Mouse (Mus musculus): ENCODE results near the gene Gramd4. TPM values are rescaled to one million over a fixed set of nuclear protein-coding genes. Genes with fewer than 3 reads are reported as not detected.

The Gramd4 gene
- polyA plus RNA-seq, 1 experiment from 2014 or later, result 15.1 TPM

DNA sequence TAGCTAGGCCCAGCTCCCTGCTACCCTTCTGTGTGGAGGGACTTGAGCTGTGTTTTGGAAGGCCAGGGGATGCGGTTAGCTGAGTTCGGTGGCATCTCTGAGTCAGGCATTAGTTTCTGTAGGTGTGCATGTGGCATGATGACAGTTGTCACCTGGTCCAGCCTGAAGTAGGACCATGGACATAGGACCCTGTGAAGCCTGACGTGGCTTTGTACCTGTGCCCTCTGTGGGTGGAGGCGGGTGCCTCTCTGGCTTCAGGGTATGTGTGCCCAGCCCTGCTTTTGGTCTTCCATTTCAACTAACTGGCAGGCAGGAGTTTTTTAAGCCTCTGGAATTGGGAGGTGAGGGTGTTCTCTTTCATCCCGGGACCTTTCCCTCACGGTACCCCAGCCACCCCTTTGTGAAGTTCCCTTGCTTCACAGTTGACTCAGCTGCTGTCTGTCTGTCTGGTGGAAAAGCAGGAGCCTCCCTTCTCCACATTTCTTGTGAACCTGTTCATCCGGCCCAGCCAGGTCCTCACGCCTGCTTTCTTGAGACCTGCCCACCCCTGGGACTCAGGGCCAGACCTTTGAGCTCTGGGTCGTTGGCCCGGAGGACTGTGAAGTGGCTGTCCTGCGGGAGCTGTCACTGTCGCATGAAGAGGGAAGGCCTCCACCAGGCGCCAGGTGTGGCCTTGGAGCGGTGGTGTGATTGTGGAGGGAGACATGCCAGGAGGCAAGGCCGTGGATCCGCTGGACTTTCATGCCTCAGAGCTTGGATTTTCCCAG, 16.9 kb downstream of the Gramd4 start:
- Histone ChIP-seq H3K4me3 (no peak overlapping the region), H3K27me3 (replicated peaks) (no peaks in the 10 kb centered on the region), H3K9me3 (replicated peaks) (no peaks in the 10 kb centered on the region), H3K9ac (no peak overlapping the region), H3K4me2 (no peak overlapping the region), H3K36me3 (peaks cover 15% of the 10 kb centered on the region), H3K4me1 (peaks cover 65% of the 10 kb centered on the region), H3K27ac (no peak overlapping the region)
- no peak for ATAC-seq
- WGBS (ENCODE audit: insufficient replicate concordance), result 85% methylated on average over 16 of the region's 16 CpGs

DNA sequence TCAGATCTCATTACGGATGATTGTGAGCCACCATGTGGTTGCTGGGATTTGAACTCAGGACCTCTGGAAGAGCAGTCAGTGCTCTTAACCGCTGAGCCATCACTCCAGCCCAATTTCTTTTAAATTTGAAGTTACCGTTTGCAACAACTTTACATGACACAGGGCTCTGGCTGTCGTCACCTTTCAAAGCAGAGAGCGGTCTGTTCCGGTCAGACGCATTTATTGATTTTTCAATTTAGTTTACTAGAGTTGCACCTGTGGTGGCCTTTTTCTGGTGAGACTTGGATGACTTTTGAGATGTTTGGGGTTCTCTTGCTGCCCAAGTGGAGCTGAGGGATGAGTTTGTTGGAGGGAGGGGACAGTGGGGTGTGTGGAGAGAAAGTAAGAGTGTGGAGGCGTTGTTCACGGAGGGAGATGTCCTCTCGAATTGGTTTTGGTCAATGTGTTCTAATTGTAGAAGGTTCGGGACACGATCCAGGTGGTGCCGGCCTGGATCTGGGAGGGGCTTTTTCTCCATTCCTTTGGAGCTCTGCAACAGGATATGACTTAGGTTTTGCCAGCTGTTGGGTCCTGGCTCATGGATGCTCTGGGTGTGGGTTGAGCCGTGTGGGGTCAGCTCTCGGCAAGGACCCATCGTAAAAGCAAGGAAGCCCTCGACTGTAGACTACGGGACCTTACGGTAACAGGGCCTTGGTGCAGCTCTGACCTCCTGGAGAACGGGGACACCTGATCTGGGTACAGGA, 18.0 kb downstream of the Gramd4 start:
- Histone ChIP-seq H3K4me1 (peaks cover 62% of the 10 kb centered on the region), H3K36me3 (peaks cover 17% of the 10 kb centered on the region), H3K4me3 (no peak overlapping the region), H3K9ac (no peak overlapping the region), H3K4me2 (no peak overlapping the region), H3K27ac (no peak overlapping the region), H3K27me3 (replicated peaks) (no peaks in the 10 kb centered on the region), H3K9me3 (replicated peaks) (no peaks in the 10 kb centered on the region)
- WGBS (ENCODE audit: insufficient replicate concordance), result 87% methylated on average over 20 of the region's 20 CpGs
- no peak for ATAC-seq

DNA sequence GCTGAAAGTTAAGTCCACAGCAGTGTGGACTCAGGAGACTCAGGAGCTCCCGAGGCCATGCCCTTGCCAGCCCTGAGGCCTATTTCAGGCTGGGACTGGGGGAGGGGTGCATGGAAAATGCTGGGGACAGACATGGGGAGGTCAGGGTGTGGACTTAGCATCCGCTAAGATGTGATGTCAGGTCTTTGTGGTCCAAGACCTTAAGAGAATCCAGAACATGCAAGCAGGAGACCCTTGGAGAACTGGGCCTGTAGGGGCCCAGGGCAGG, 18.5 kb downstream of the Gramd4 start:
- Histone ChIP-seq H3K27ac (no peak overlapping the region), H3K9me3 (replicated peaks) (no peaks in the 10 kb centered on the region), H3K27me3 (replicated peaks) (no peaks in the 10 kb centered on the region), H3K4me2 (no peak overlapping the region), H3K4me3 (no peak overlapping the region), H3K36me3 (peaks cover 17% of the 10 kb centered on the region), H3K9ac (no peak overlapping the region), H3K4me1 (peaks cover 60% of the 10 kb centered on the region)
- WGBS (ENCODE audit: insufficient replicate concordance), result 77% methylated on average over 2 of the region's 2 CpGs
- ATAC-seq, result no peak

DNA sequence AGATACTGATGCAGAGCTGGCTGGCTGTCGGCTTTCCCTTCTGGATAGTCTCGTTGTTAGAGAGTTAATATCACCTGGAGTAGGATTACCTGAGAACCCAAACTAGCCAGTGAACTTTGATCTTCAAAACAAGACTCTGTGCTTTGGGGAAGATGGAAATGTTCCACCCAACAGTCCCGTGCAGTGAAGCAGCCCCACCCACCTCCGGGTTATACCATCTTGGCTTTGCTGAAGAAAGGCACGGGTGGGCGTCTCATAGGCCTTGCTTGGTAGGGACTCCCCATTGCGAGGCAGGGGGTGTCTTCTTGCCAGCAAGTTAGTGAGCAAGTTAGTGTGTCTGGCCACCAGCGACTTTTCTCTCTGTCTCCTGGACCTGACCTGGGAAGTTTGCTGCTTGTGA, 18.9 kb downstream of the Gramd4 start:
- Histone ChIP-seq H3K27me3 (replicated peaks) (no peaks in the 10 kb centered on the region), H3K9me3 (replicated peaks) (no peaks in the 10 kb centered on the region), H3K9ac (no peak overlapping the region), H3K27ac (peak overlapping the region; percentile 47; the same call in 1 of the 2 replicates), H3K4me2 (no peak overlapping the region), H3K4me1 (peaks cover 60% of the 10 kb centered on the region), H3K4me3 (no peak overlapping the region), H3K36me3 (peaks cover 17% of the 10 kb centered on the region)
- ATAC-seq, result no peak
- 71% methylated on average over 8 of the region's 8 CpGs for WGBS (ENCODE audit: insufficient replicate concordance)

DNA sequence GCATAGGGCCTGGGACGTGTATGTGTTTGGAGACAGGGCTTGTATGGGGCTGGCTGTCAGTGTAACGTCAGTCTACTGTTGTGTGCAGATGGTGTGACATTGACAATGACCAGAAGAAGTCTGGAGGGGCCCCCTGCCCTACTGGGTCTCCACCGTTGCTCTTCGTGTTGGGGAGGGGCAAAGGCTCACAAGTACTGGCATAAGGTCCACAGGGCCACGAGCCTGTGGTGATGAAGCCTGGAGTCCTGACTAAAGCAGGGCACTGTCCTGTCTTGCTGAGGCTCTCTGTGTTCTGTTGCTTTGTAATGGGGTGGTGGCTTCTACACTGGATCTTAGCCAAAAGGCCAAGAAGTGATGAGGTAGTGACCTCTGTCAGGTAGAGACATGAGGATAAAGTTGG, 20.4 kb downstream of the Gramd4 start:
- WGBS (ENCODE audit: insufficient replicate concordance), result 44% methylated on average over 5 of the region's 5 CpGs
- no peaks in the 10 kb centered on the region for H3K9me3 ChIP-seq (replicated peaks)
- no peaks in the 10 kb centered on the region for H3K27me3 ChIP-seq (replicated peaks)
- peaks cover 64% of the 10 kb centered on the region for H3K4me1 ChIP-seq
- no peak overlapping the region for H3K4me2 ChIP-seq
- H3K4me3 ChIP-seq, result no peak overlapping the region
- ATAC-seq, result no peak
- no peak overlapping the region for H3K9ac ChIP-seq
- H3K36me3 ChIP-seq, result peaks cover 17% of the 10 kb centered on the region
- H3K27ac ChIP-seq, result no peak overlapping the region

DNA sequence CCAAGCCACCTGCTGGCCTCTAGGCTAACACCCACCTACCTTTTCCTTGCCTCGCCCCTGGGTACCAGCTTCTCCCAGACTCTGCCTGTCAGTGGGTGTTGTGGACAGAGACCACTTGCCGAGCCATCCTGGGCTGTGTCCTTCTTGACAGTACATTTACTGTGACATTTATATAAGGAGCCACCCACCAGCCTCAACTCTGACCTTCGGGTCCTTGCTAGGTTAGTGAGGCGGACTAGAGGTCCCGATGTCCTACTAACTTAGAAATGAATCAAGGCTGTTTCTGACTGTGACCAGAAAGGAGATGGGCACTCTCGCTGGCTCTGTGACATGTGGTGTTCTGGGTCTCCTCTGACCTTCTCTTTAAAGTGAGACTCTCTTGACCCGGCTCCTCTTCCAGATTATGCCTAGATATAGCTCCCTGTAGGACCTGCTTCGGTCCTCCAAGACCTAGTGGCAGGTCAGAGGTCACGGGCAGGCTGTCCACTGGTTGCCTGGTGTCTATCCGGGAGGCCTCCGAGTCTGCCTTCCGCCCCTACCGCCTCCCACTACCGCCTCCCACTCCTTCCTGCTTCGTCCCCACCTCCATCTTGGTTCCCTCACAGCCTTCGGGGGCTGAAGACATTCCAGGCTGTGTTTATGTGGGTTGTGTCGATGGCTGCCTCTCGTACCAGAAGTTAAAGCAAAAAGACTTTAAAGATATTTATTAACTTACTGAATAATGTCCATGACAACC, 21.2 kb downstream of the Gramd4 start:
- peaks cover 71% of the 10 kb centered on the region for H3K4me1 ChIP-seq
- peak overlapping the region; percentile 8; the same call in 1 of the 2 replicates for H3K27ac ChIP-seq
- no peak overlapping the region for H3K4me3 ChIP-seq
- no peaks in the 10 kb centered on the region for H3K9me3 ChIP-seq (replicated peaks)
- H3K4me2 ChIP-seq, result no peak overlapping the region
- H3K27me3 ChIP-seq (replicated peaks), result no peaks in the 10 kb centered on the region
- no peak for ATAC-seq
- 64% methylated on average over 18 of the region's 18 CpGs for WGBS (ENCODE audit: insufficient replicate concordance)
- H3K36me3 ChIP-seq, result peaks cover 17% of the 10 kb centered on the region
- H3K9ac ChIP-seq, result no peak overlapping the region

DNA sequence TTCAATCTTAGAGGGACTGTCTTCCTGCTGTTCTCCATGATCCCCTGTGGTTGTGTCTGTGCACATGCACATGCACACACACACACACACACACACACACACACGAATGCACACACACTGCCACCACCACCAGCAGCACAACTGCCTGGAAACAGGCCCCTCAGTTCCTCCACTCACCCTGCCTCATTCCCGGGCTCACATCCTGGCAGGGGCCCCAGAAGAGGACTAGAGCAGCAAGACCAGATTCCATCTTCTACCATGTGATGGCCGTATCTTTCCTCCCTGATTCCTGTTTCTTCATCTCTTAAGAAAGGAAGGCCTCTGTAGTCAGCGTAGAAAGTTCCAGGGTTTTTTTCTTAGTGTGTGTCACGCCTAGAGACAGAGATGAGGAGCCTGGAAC, 22.0 kb downstream of the Gramd4 start:
- WGBS (ENCODE audit: insufficient replicate concordance), result 68% methylated on average over 5 of the region's 5 CpGs
- no peak for ATAC-seq
- no peaks in the 10 kb centered on the region for H3K9me3 ChIP-seq (replicated peaks)
- H3K4me3 ChIP-seq, result no peak overlapping the region
- no peak overlapping the region for H3K9ac ChIP-seq
- no peak overlapping the region for H3K4me2 ChIP-seq
- H3K27me3 ChIP-seq (replicated peaks), result no peaks in the 10 kb centered on the region
- peaks cover 79% of the 10 kb centered on the region for H3K4me1 ChIP-seq
- H3K36me3 ChIP-seq, result peaks cover 16% of the 10 kb centered on the region
- 0 out of 2 replicates have a peak overlapping the region, but pooled peaks have one; percentile 8 for H3K27ac ChIP-seq

DNA sequence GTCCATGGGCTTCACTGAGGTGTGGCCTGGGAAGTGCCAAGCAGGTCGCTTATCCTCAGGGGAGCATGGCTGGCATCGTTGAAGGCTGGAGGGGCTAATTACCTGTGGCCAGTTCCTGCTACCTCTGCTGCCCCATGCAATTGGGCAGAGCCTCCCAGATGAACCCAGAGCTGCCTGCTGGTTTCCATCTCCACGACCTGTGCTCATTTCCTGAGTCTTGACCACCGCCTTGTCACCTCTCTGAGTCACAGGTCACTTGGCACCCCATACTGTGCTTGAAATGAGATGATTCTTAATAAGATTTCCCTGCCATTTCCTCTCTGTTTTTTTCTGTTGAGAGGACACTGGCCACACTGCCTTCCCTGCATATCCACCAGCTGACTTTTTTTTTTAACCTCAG, 22.4 kb downstream of the Gramd4 start:
- Histone ChIP-seq H3K4me2 (no peak overlapping the region), H3K27ac (no peak overlapping the region), H3K4me1 (peaks cover 82% of the 10 kb centered on the region)

DNA sequence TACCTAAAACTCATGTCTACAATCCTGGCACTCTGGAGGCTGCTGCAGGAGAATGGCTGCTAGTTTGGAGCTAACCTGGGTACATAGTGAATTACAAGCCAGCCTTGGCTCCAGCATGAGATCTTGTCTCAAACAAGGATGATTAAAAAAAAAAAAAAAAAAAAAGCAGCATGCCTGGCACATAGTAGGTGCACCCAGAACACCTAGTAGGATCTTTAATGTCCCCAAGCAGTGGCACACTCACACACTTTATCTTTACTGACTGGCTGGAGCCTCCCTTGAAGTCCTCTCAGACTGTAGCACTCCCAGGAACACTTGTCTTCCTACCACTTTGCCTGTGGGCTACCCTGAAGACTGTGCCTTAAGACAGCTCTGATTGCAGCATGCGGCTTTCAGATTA, 22.9 kb downstream of the Gramd4 start:
- H3K9me3 ChIP-seq (replicated peaks), result no peaks in the 10 kb centered on the region
- no peak overlapping the region for H3K4me2 ChIP-seq
- H3K27ac ChIP-seq, result no peak overlapping the region
- 67% methylated on average over 1 of the region's 1 CpGs for WGBS (ENCODE audit: insufficient replicate concordance)
- no peak overlapping the region for H3K4me3 ChIP-seq
- ATAC-seq, result no peak
- H3K9ac ChIP-seq, result no peak overlapping the region
- H3K36me3 ChIP-seq, result peaks cover 12% of the 10 kb centered on the region; the same call in 1 of the 2 replicates
- peaks cover 87% of the 10 kb centered on the region for H3K4me1 ChIP-seq
- no peaks in the 10 kb centered on the region for H3K27me3 ChIP-seq (replicated peaks)

More for the DNA sequence above, 22.4 kb downstream of the Gramd4 start:
- Histone ChIP-seq H3K27me3 (replicated peaks) (no peaks in the 10 kb centered on the region), H3K9ac (no peak overlapping the region), H3K4me3 (no peak overlapping the region), H3K9me3 (replicated peaks) (no peaks in the 10 kb centered on the region), H3K36me3 (peaks cover 12% of the 10 kb centered on the region; the same call in 1 of the 2 replicates)
- 57% methylated on average over 4 of the region's 4 CpGs for WGBS (ENCODE audit: insufficient replicate concordance)
- no peak for ATAC-seq

DNA sequence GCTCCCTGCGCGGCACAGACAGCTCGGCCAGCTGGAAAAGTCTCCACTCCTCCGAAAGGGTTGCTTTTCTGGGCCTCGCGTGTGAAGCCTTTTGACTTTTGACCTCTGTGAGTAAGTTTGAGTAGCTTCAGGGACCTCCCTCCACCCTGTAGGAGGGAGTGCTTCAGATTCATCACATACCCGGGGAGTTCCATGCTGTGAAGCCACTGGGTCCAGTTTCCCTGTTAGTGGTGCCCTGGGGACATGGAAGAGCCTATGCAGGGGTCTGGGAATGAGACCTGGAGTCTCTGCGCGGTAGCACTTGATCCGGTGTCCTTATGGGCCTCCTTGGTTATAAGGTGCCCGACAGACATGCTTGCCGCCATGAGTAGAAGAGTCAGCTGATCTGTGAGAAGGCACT, 24.2 kb downstream of the Gramd4 start:
- ATAC-seq, result no peak
- H3K4me3 ChIP-seq, result no peak overlapping the region
- no peak overlapping the region for H3K27ac ChIP-seq
- H3K27me3 ChIP-seq (replicated peaks), result no peaks in the 10 kb centered on the region
- H3K36me3 ChIP-seq, result peaks cover 9% of the 10 kb centered on the region; the same call in 1 of the 2 replicates
- H3K9ac ChIP-seq, result no peak overlapping the region
- H3K4me2 ChIP-seq, result no peak overlapping the region
- H3K9me3 ChIP-seq (replicated peaks), result no peaks in the 10 kb centered on the region
- 81% methylated on average over 12 of the region's 12 CpGs for WGBS (ENCODE audit: insufficient replicate concordance)
- peaks cover 87% of the 10 kb centered on the region for H3K4me1 ChIP-seq

DNA sequence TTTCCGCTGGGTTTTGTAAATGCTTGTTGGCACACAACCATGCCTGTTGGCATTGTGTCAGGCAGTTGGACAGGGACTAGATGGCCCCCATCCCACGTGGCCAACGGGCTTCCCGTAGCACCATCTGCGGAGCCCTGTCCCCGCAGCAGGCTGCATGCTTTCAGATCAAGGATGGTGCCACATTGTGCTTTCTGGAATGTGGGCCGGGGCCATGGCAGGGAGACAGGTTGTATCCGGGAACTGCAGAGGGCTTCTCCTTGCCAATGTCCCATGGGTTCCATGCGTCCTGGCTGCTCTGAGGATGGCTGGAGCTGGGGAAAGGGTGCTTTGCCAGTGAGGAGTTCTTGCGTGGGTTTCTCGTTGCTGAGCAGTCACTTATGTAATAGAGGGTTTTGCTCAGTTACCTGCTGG, 25.1 kb downstream of the Gramd4 start:
- ATAC-seq, result no peak
- Histone ChIP-seq H3K4me2 (no peak overlapping the region), H3K27me3 (replicated peaks) (no peaks in the 10 kb centered on the region), H3K4me1 (peaks cover 93% of the 10 kb centered on the region), H3K36me3 (peaks cover 5% of the 10 kb centered on the region; the same call in 1 of the 2 replicates), H3K4me3 (no peak overlapping the region), H3K27ac (peak overlapping the region; percentile 13; the same call in 1 of the 2 replicates), H3K9me3 (replicated peaks) (no peaks in the 10 kb centered on the region), H3K9ac (no peak overlapping the region)
- WGBS (ENCODE audit: insufficient replicate concordance), result 85% methylated on average over 11 of the region's 11 CpGs

DNA sequence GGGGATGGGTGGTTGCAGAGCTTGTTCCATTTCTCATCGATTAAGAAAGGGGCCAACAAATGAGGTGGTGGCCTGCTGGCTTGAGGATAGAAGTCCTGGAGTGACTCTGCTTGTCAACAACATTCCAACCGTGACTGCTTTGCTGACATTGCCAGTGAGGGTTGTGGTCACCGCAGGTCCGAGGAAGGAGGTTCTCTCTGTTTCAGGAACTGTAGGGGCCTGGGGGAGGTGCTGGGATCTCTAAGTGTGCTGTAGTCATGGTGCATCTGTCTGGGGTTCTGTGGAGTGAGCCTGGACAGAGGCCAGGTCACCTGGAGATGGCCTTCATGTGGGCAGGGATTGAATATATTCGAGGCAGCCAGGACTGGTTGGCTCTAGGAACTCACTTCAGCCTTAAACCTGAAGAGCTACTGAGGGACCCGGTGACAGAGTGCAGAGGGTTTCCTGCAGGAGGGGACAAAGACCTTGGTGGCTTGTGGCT, 25.8 kb downstream of the Gramd4 start:
- 15% methylated on average over 6 of the region's 6 CpGs for WGBS (ENCODE audit: insufficient replicate concordance)
- H3K9ac ChIP-seq, result no peak overlapping the region
- peaks cover 93% of the 10 kb centered on the region for H3K4me1 ChIP-seq
- H3K9me3 ChIP-seq (replicated peaks), result no peaks in the 10 kb centered on the region
- peak overlapping the region; percentile 53; the same call in 1 of the 2 replicates for H3K27ac ChIP-seq
- ATAC-seq, result no peak
- no peak overlapping the region for H3K4me2 ChIP-seq
- no peak overlapping the region for H3K4me3 ChIP-seq
- H3K27me3 ChIP-seq (replicated peaks), result no peaks in the 10 kb centered on the region
- peaks cover 5% of the 10 kb centered on the region; the same call in 1 of the 2 replicates for H3K36me3 ChIP-seq

Measured in liver, embryonic 12.5 days (tissue).